Mouse (Mus musculus) adrenal gland, postnatal 10 days (tissue): ENCODE measurements at regions not wholly inside any gene's neighbourhood (a gene's known extent, or its start where the extent isn't known, plus 50 kb on each side); places are given as distances from the start of the nearest gene placed in this dataset.

Source experiments
- DNase-seq: peaks from one replicate; pipeline ENCODE4 v3.0.0; 2021; ENCODE audit warnings: mixed read lengths

DNA sequence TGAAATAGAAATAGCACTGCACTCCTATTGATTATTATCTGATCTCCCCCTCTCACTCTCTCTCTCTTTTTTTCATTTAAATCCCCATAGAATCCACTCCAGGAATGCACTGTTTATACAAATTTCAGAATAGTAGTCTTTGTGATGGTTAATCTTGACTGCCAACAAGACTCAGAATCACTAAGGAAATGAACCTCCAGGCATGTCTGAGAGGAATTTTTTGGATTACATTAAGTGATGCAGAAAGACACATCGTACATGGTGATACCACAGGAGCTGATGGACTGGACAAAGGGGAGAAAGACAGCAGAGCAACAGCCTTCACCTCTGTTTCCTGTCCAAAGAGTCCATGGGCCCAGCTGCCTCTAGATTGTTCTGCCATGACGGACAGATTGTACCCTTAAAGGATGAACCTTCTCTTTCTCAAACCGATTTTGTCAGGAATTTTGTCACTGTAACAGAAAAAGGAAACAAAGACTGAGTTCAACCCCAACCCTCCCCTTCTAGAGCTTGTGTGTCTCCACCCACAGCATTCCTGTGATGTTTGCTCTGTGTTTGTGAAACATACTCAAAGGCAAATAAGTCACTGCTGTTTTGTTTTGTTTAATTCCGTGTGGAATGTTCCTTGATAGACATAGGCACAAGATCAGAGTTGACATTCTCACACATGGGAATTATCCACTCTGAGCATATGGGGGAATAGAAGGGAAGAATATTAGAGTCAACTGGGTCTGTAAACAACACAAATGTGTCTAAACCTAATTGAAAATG lies 59.1 kb upstream of the Gm34302 start:
- no peak for DNase-seq

DNA sequence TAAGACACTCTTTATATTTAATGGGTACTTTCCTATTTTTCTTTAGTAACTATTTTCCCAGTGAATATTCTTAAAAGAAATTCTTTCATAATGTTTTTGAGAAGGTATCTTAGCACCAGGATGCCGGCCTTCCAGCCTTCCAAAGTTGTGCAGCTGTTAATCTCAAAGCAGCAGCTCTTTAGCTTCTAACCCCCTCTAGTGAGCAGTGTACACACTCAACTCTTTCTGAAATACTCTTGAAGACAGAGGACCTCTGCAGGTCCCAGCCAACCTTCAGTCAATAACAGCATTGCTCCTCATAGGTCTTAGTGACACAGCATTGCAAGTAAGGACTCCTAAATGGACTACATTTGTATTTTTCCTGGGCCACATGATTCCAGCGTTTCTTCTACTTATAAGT lies 55.2 kb upstream of the Gm34302 start:
- no peak for DNase-seq

DNA sequence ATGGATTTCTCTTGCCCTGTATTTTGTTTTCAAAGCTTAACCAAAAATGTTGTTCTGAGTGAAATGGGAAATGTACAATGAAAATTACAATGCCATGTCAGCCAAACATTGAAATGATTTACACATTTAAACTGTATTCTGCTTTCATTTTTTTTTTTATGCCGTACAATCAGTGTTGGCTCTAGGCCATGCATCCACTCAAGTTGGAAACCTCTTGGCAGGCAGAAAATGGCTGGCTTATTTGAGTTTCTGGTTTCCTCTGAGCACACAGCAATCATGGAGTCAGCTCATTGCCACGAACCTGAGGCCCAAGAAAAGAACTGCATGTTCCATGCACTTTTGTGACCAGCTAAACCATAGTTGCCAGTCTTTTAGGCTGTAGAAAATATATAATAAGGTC lies 50.5 kb upstream of the Gm34302 start:
- no peak for DNase-seq
